ENCODE assay signal across 10 mouse cellular contexts in genomic region chr5:103596467-103597146, GRCm38 (mm10). TPM values are rescaled to one million over a fixed set of nuclear protein-coding genes. Genes with fewer than 3 reads are reported as not detected.
A peak's percentile ranks its signal among the peaks of the same experiment; 100 is the strongest.
DNase-seq lines count a peak whose midpoint lies in the region; ATAC-seq lines count a peak whose summit lies in the region.
"Had no signal": no experiment of that assay in that cellular context is flagged by ENCODE, and none has a peak within 500 bp of the region (broad histone marks: within the 10 kb centered on the region; RNA-seq: fewer than 3 reads in every experiment).

No protein-coding gene starts in this region.

- WGBS in neural tube, embryonic 12.5 days, result 73% methylated on average over 14 of the region's 14 CpGs
- 54% methylated on average over 14 of the region's 14 CpGs for WGBS in hindbrain, embryonic 12.5 days
- 79% methylated on average over 14 of the region's 14 CpGs for WGBS in stomach, embryonic 15.5 days

- H3K4me1 ChIP-seq in neural tube, embryonic 12.5 days, result no peaks in the 10 kb centered on the region
- peaks cover 16% of the 10 kb centered on the region for H3K4me1 ChIP-seq in hindbrain, embryonic 12.5 days
- H3K4me1 ChIP-seq in stomach, embryonic 15.5 days, result peaks cover 12% of the 10 kb centered on the region; the same call in 1 of the 2 replicates

- H3K36me3 ChIP-seq in neural tube, embryonic 12.5 days, result peaks cover 5% of the 10 kb centered on the region; the same call in 1 of the 2 replicates
- no peaks in the 10 kb centered on the region; the same call in 1 of the 2 replicates for H3K36me3 ChIP-seq in hindbrain, embryonic 12.5 days
- H3K36me3 ChIP-seq in stomach, embryonic 15.5 days, result 0 out of 2 replicates have a peak, but pooled peaks cover 3% of the 10 kb centered on the region

- no peak overlapping the region for H3K4me2 ChIP-seq in neural tube, embryonic 12.5 days (replicated peaks)
- no peak overlapping the region for H3K4me2 ChIP-seq in hindbrain, embryonic 12.5 days (replicated peaks)
- no peak overlapping the region for H3K4me2 ChIP-seq in stomach, embryonic 15.5 days

- H3K4me3 ChIP-seq in neural tube, embryonic 12.5 days, result no peak overlapping the region
- no peak overlapping the region for H3K4me3 ChIP-seq in hindbrain, embryonic 12.5 days
- no peak overlapping the region for H3K4me3 ChIP-seq in stomach, embryonic 15.5 days (replicated peaks)

- H3K9ac ChIP-seq in neural tube, embryonic 12.5 days, result no peak overlapping the region
- no peak overlapping the region for H3K9ac ChIP-seq in hindbrain, embryonic 12.5 days
- no peak overlapping the region for H3K9ac ChIP-seq in stomach, embryonic 15.5 days

- no peak overlapping the region for H3K27ac ChIP-seq in neural tube, embryonic 12.5 days
- H3K27ac ChIP-seq in hindbrain, embryonic 12.5 days, result peak overlapping the region; percentile 52
- peak overlapping the region; percentile 51; the same call in 1 of the 2 replicates for H3K27ac ChIP-seq in stomach, embryonic 15.5 days

- peak; percentile 45 to 52 for DNase-seq in cerebellum, postnatal 10 days
- DNase-seq in cerebellum, adult 9-10 months, result no peak
- no peak for DNase-seq in neural tube, embryonic 10.5 days (ENCODE audit: extremely low spot score, low spot score)
- DNase-seq in frontal cortex, postnatal 14 days (ENCODE audit: low spot score in 2 of 2), result no peak
- no peak for DNase-seq in T-cell, adult 2 months (ENCODE audit: low spot score)

- no peaks in the 10 kb centered on the region for H3K9me3 ChIP-seq in neural tube, embryonic 12.5 days
- no peaks in the 10 kb centered on the region for H3K9me3 ChIP-seq in hindbrain, embryonic 12.5 days (replicated peaks)
- no peaks in the 10 kb centered on the region for H3K9me3 ChIP-seq in stomach, embryonic 15.5 days

- no peaks in the 10 kb centered on the region for H3K27me3 ChIP-seq in neural tube, embryonic 12.5 days (replicated peaks)
- no peaks in the 10 kb centered on the region for H3K27me3 ChIP-seq in hindbrain, embryonic 12.5 days
- no peaks in the 10 kb centered on the region for H3K27me3 ChIP-seq in stomach, embryonic 15.5 days (replicated peaks)
- H3K27me3 ChIP-seq: Patski had no signal

- ATAC-seq in neural tube, embryonic 12.5 days (ENCODE audit: low FRiP score, low read depth), result 0 out of 2 replicates have a peak, but pooled peaks have one; percentile 53
- ATAC-seq in hindbrain, embryonic 12.5 days (ENCODE audit: low FRiP score), result peak; percentile 82
- no peak for ATAC-seq in stomach, embryonic 15.5 days (ENCODE audit: insufficient read depth, low FRiP score, low read depth)
- ATAC-seq: Patski had no signal

RNA-seq across cellular contexts. Expression of gene Slc10a6, which starts 32.6 kb away (rescaled TPM):
- 0.41 TPM in 1 of 2 replicates, not detected in the other for polyA plus RNA-seq in neural tube, embryonic 12.5 days (2016; fragmentation: Nextera tagmentation; extraction: Ambion mirVana)
- polyA plus RNA-seq in hindbrain, embryonic 12.5 days (2016; fragmentation: Nextera tagmentation; extraction: Ambion mirVana), result 0.21 and 0.26 TPM in 2 replicates
- polyA plus RNA-seq in stomach, embryonic 15.5 days (2015; fragmentation: Nextera tagmentation; extraction: Ambion mirVana), result 0.84 and 1.1 TPM in 2 replicates
- polyA plus RNA-seq: liver, embryonic 16.5 days; Patski had no signal

RNA-seq across cellular contexts. Expression of gene 1700016H13Rik, which starts 59.2 kb away (rescaled TPM):
- 0.18 and 0.22 TPM in 2 replicates for polyA plus RNA-seq in neural tube, embryonic 12.5 days (2016; fragmentation: Nextera tagmentation; extraction: Ambion mirVana)
- polyA plus RNA-seq in hindbrain, embryonic 12.5 days (2016; fragmentation: Nextera tagmentation; extraction: Ambion mirVana), result 0.38 TPM in 1 of 2 replicates, not detected in the other
- polyA plus RNA-seq in stomach, embryonic 15.5 days (2015; fragmentation: Nextera tagmentation; extraction: Ambion mirVana), result 0.21 and 0.32 TPM in 2 replicates
- polyA plus RNA-seq: liver, embryonic 16.5 days; Patski had no signal

Comparison
In these comparisons a context has a peak if more than half of its experiments do, and no peak if none do; other contexts are left out.
1. DNase-seq: peak in cerebellum, postnatal 10 days (2 of 2); none in cerebellum, adult 9-10 months (single experiment), neural tube, embryonic 10.5 days (single experiment), frontal cortex, postnatal 14 days (0 of 2) and T-cell, adult 2 months (single experiment).